Mouse (Mus musculus): Measurements from ENCODE around the gene Slc25a22. TPM values are rescaled to one million over a fixed set of nuclear protein-coding genes. Genes with fewer than 3 reads are reported as not detected.

The Slc25a22 gene
- 13.0 and 13.3 TPM in 2 replicates for polyA plus RNA-seq (2014; fragmentation: Nextera tagmentation; extraction: Ambion mirVana)

GRCm38 (mm10) chr7:141437178-141438120 lies at the start of gene Slc25a22:
Gene Slc25a22 (minus strand): TSS chr7:141437892.
- WGBS = 5% methylated on average over 53 of the region's 53 CpGs
- Histone ChIP-seq H3K4me1 (ENCODE audit: control insufficient read depth in 2 of 2, insufficient read depth in 2 of 2, low read length in 2 of 2) (peaks cover 24 to 37% of the 10 kb centered on the region in 2 experiments), H3K9me3 (ENCODE audit: control insufficient read depth, low read length) (no peaks in the 10 kb centered on the region), H3K4me3 (ENCODE audit: control insufficient read depth in 1 of 2, insufficient read depth in 1 of 2, low read depth in 1 of 2, low read length in 2 of 2) (peak within 1 kb of the TSS; percentile 71 to 96), H3K27me3 (ENCODE audit: control insufficient read depth, insufficient read depth, low read length) (no peaks in the 10 kb centered on the region), H3K27ac (replicated peaks in 1 of 2; ENCODE audit: control insufficient read depth in 1 of 2, insufficient read depth in 1 of 2, low read depth in 2 of 2, low read length in 2 of 2) (peak within 1 kb of the TSS; percentile 34 to 63; a peak in 2 of 4 replicates), H3K36me3 (ENCODE audit: control insufficient read depth, insufficient read depth, low read length) (peaks cover 42% of the 10 kb centered on the region), H3K9ac (ENCODE audit: low read length) (peak within 1 kb of the TSS; percentile 83), H3K4me2 (ENCODE audit: low read length) (peak within 1 kb of the TSS; percentile 92)
- ATAC-seq (ENCODE audit: insufficient number of reproducible peaks, insufficient read depth, low FRiP score, low read depth) = peak; percentile 65

GRCm38 (mm10) chr7:141487141-141487540 lies 49.4 kb upstream of the Slc25a22 start:
- H3K36me3 ChIP-seq (ENCODE audit: control insufficient read depth, insufficient read depth, low read length) = peaks cover 26% of the 10 kb centered on the region
- H3K27ac ChIP-seq (replicated peaks in 1 of 2; ENCODE audit: control insufficient read depth in 1 of 2, insufficient read depth in 1 of 2, low read depth in 2 of 2, low read length in 2 of 2) = no peak overlapping the region
- H3K4me2 ChIP-seq (ENCODE audit: low read length) = no peak overlapping the region
- peaks cover 5 to 18% of the 10 kb centered on the region in 2 experiments; a peak in 3 of 4 replicates for H3K4me1 ChIP-seq (ENCODE audit: control insufficient read depth in 2 of 2, insufficient read depth in 2 of 2, low read length in 2 of 2)
- H3K9me3 ChIP-seq (ENCODE audit: control insufficient read depth, low read length) = no peaks in the 10 kb centered on the region
- peaks cover 12% of the 10 kb centered on the region for H3K27me3 ChIP-seq (ENCODE audit: control insufficient read depth, insufficient read depth, low read length)
- ATAC-seq (ENCODE audit: insufficient number of reproducible peaks, insufficient read depth, low FRiP score, low read depth) = no peak
- 68% methylated on average over 7 of the region's 7 CpGs for WGBS
- H3K9ac ChIP-seq (ENCODE audit: low read length) = no peak overlapping the region
- H3K4me3 ChIP-seq (ENCODE audit: control insufficient read depth in 1 of 2, insufficient read depth in 1 of 2, low read depth in 1 of 2, low read length in 2 of 2) = no peak overlapping the region

GRCm38 (mm10) chr7:141486239-141486638 lies 48.5 kb upstream of the Slc25a22 start:
- no peaks in the 10 kb centered on the region for H3K9me3 ChIP-seq (ENCODE audit: control insufficient read depth, low read length)
- no peak overlapping the region for H3K27ac ChIP-seq (replicated peaks in 1 of 2; ENCODE audit: control insufficient read depth in 1 of 2, insufficient read depth in 1 of 2, low read depth in 2 of 2, low read length in 2 of 2)
- peaks cover 7 to 27% of the 10 kb centered on the region in 2 experiments for H3K4me1 ChIP-seq (ENCODE audit: control insufficient read depth in 2 of 2, insufficient read depth in 2 of 2, low read length in 2 of 2)
- 75% methylated on average over 1 of the region's 1 CpGs for WGBS
- H3K4me3 ChIP-seq (ENCODE audit: control insufficient read depth in 1 of 2, insufficient read depth in 1 of 2, low read depth in 1 of 2, low read length in 2 of 2) = no peak overlapping the region
- ATAC-seq (ENCODE audit: insufficient number of reproducible peaks, insufficient read depth, low FRiP score, low read depth) = no peak
- H3K4me2 ChIP-seq (ENCODE audit: low read length) = no peak overlapping the region
- H3K9ac ChIP-seq (ENCODE audit: low read length) = no peak overlapping the region
- peaks cover 12% of the 10 kb centered on the region for H3K27me3 ChIP-seq (ENCODE audit: control insufficient read depth, insufficient read depth, low read length)
- H3K36me3 ChIP-seq (ENCODE audit: control insufficient read depth, insufficient read depth, low read length) = peaks cover 17% of the 10 kb centered on the region

- WGBS = 85% methylated on average over 2 of the region's 2 CpGs
- Histone ChIP-seq H3K36me3 (ENCODE audit: control insufficient read depth, insufficient read depth, low read length) (peaks cover 11% of the 10 kb centered on the region; the same call in 1 of the 2 replicates), H3K4me1 (ENCODE audit: control insufficient read depth in 2 of 2, insufficient read depth in 2 of 2, low read length in 2 of 2) (peaks cover 11 to 34% of the 10 kb centered on the region in 2 experiments), H3K4me3 (ENCODE audit: control insufficient read depth in 1 of 2, insufficient read depth in 1 of 2, low read depth in 1 of 2, low read length in 2 of 2) (no peak overlapping the region), H3K9me3 (ENCODE audit: control insufficient read depth, low read length) (no peaks in the 10 kb centered on the region), H3K27ac (replicated peaks in 1 of 2; ENCODE audit: control insufficient read depth in 1 of 2, insufficient read depth in 1 of 2, low read depth in 2 of 2, low read length in 2 of 2) (no peak overlapping the region), H3K4me2 (ENCODE audit: low read length) (no peak overlapping the region), H3K27me3 (ENCODE audit: control insufficient read depth, insufficient read depth, low read length) (peaks cover 12% of the 10 kb centered on the region), H3K9ac (ENCODE audit: low read length) (no peak overlapping the region)
- no peak for ATAC-seq (ENCODE audit: insufficient number of reproducible peaks, insufficient read depth, low FRiP score, low read depth)
Measured at GRCm38 (mm10) chr7:141485606-141486005, 47.9 kb upstream of the Slc25a22 start.

- H3K4me1 ChIP-seq (ENCODE audit: control insufficient read depth in 2 of 2, insufficient read depth in 2 of 2, low read length in 2 of 2) = peaks cover 11 to 36% of the 10 kb centered on the region in 2 experiments
- H3K36me3 ChIP-seq (ENCODE audit: control insufficient read depth, insufficient read depth, low read length) = peaks cover 6% of the 10 kb centered on the region; the same call in 1 of the 2 replicates
- 78% methylated on average over 2 of the region's 2 CpGs for whole genome bisulfite sequencing
- no peak overlapping the region for H3K4me2 ChIP-seq (ENCODE audit: low read length)
- no peak overlapping the region for H3K27ac ChIP-seq (replicated peaks in 1 of 2; ENCODE audit: control insufficient read depth in 1 of 2, insufficient read depth in 1 of 2, low read depth in 2 of 2, low read length in 2 of 2)
- ATAC-seq (ENCODE audit: insufficient number of reproducible peaks, insufficient read depth, low FRiP score, low read depth) = no peak
- H3K9me3 ChIP-seq (ENCODE audit: control insufficient read depth, low read length) = no peaks in the 10 kb centered on the region
- H3K27me3 ChIP-seq (ENCODE audit: control insufficient read depth, insufficient read depth, low read length) = peaks cover 12% of the 10 kb centered on the region
- no peak overlapping the region for H3K9ac ChIP-seq (ENCODE audit: low read length)
- no peak overlapping the region for H3K4me3 ChIP-seq (ENCODE audit: control insufficient read depth in 1 of 2, insufficient read depth in 1 of 2, low read depth in 1 of 2, low read length in 2 of 2)
Measured at GRCm38 (mm10) chr7:141485186-141485585, 47.5 kb upstream of the Slc25a22 start.

- Histone ChIP-seq H3K27me3 (ENCODE audit: control insufficient read depth, insufficient read depth, low read length) (peaks cover 12% of the 10 kb centered on the region), H3K9ac (ENCODE audit: low read length) (no peak overlapping the region), H3K4me3 (ENCODE audit: control insufficient read depth in 1 of 2, insufficient read depth in 1 of 2, low read depth in 1 of 2, low read length in 2 of 2) (no peak overlapping the region), H3K36me3 (ENCODE audit: control insufficient read depth, insufficient read depth, low read length) (peaks cover 2% of the 10 kb centered on the region; the same call in 1 of the 2 replicates), H3K9me3 (ENCODE audit: control insufficient read depth, low read length) (no peaks in the 10 kb centered on the region), H3K4me1 (ENCODE audit: control insufficient read depth in 2 of 2, insufficient read depth in 2 of 2, low read length in 2 of 2) (peaks cover 11 to 36% of the 10 kb centered on the region in 2 experiments), H3K4me2 (ENCODE audit: low read length) (no peak overlapping the region), H3K27ac (replicated peaks in 1 of 2; ENCODE audit: control insufficient read depth in 1 of 2, insufficient read depth in 1 of 2, low read depth in 2 of 2, low read length in 2 of 2) (no peak overlapping the region)
- ATAC-seq (ENCODE audit: insufficient number of reproducible peaks, insufficient read depth, low FRiP score, low read depth) = no peak
- 68% methylated on average over 5 of the region's 5 CpGs for WGBS
Measured at GRCm38 (mm10) chr7:141484186-141485120, 46.8 kb upstream of the Slc25a22 start.

GRCm38 (mm10) chr7:141483114-141483653 lies 45.5 kb upstream of the Slc25a22 start:
- Histone ChIP-seq H3K27me3 (ENCODE audit: control insufficient read depth, insufficient read depth, low read length) (peaks cover 12% of the 10 kb centered on the region), H3K4me2 (ENCODE audit: low read length) (no peak overlapping the region), H3K36me3 (ENCODE audit: control insufficient read depth, insufficient read depth, low read length) (no peaks in the 10 kb centered on the region; the same call in 1 of the 2 replicates), H3K9me3 (ENCODE audit: control insufficient read depth, low read length) (no peaks in the 10 kb centered on the region), H3K4me1 (ENCODE audit: control insufficient read depth in 2 of 2, insufficient read depth in 2 of 2, low read length in 2 of 2) (peaks cover 13 to 40% of the 10 kb centered on the region in 2 experiments), H3K4me3 (ENCODE audit: control insufficient read depth in 1 of 2, insufficient read depth in 1 of 2, low read depth in 1 of 2, low read length in 2 of 2) (no peak overlapping the region), H3K9ac (ENCODE audit: low read length) (no peak overlapping the region), H3K27ac (replicated peaks in 1 of 2; ENCODE audit: control insufficient read depth in 1 of 2, insufficient read depth in 1 of 2, low read depth in 2 of 2, low read length in 2 of 2) (no peak overlapping the region)
- no peak for ATAC-seq (ENCODE audit: insufficient number of reproducible peaks, insufficient read depth, low FRiP score, low read depth)
- 82% methylated on average over 6 of the region's 6 CpGs for WGBS
